Mouse (Mus musculus) Patski (cell line): Measurements from ENCODE around the gene Smndc1. TPM values are rescaled to one million over a fixed set of nuclear protein-coding genes. Genes with fewer than 3 reads are reported as not detected.

Experiments used
- ATAC-seq: fragments of 100-300 bp; one replicate; pipeline ENCODE4 v1.8.0; 2021
- CTCF ChIA-PET: fragments of 350-600 bp; sonication (Branson Sonifier 250); formaldehyde crosslinking; loops from one replicate; lab custom pipeline; 2022; ENCODE audit warnings: inconsistent platforms; lab: Charles Lee
- POLR2A ChIA-PET: fragments of 350-600 bp; sonication (Branson Sonifier 250); formaldehyde crosslinking; loops from one replicate; lab custom pipeline; 2022; ENCODE audit warnings: antibody characterized with exemption, inconsistent platforms; lab: Charles Lee
- DNase-seq: peaks from one replicate; pipeline ENCODE4 v3.0.0-alpha.2; 2011; ENCODE audit warnings: low read depth, low spot score
- H3K27me3 ChIP-seq: fragments of 371-371 bp; one replicate; pipeline ENCODE4 v1.5.1; 2021
- CTCF ChIP-seq: fragments of 100-300 bp; IDR thresholded peaks from one replicate; pipeline ENCODE4 v1.5.1; 2021
- in situ Hi-C: fragments of 300-500 bp; cut with MboI; formaldehyde crosslinking; loops from 3 replicates; pipeline ENCODE4 v1.11.1; 2018; ENCODE audit warnings: low pct_unique_long_range_greater_than_20kb, mixed read lengths
- polyA plus RNA-seq: library from polyadenylated mRNA; unstranded; gene quantifications from one replicate; pipeline ENCODE4 v1.2.3, GENCODE M21; 2021

The Smndc1 gene
- polyA plus RNA-seq, 1 experiment from 2014 or later = 59.3 TPM

DNA sequence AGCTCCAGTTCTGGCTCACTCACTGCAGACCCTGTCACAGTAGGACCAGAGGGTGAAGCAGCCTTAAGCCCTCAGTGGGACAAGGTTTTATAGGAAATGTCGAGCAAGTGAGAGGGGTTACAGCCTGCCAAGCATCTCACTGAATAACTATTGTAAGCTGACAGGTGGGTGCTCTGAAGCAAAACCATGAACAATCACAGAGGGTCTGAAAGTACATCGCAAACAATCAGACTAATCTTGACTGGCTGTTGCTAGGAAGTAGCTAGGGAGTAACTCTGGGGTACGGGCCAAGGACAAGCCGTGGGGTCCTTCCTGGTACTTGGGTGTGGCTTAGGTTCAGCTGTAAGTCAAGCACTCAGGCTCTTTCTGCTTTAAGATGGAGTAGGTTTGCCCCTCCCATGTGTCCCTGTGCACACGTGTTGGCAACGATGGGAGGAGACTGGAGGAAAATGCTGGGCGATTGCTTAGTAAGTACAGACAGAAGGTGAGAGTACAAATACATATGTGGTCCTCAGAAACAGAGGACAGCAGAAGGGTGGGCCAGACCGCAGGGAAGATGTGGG, 2.5 kb upstream of the Smndc1 start:
- ChIA-PET POLR2A (interaction anchor here (1.0 kb wide), 1 partner anchor 19 kb away, joined by 3 read pairs; no protein-coding TSS in a partner anchor), CTCF (interaction anchor here (0.9 to 3.0 kb wide), 4 partner anchors 12 to 207 kb away, joined by 3 to 13 read pairs (median 3); partner anchors contain the start of gene Smc3)
- in situ Hi-C loops = loop anchor here (5.0 to 25.0 kb wide), 3 partner anchors 249 to 544 kb away; partner anchors contain the start of genes Bbip1 and Shoc2
- ATAC-seq = no peak
- H3K27me3 ChIP-seq = no peaks in the 10 kb centered on the region
- DNase-seq = no peak
- no peak for TF ChIP-seq CTCF

DNA sequence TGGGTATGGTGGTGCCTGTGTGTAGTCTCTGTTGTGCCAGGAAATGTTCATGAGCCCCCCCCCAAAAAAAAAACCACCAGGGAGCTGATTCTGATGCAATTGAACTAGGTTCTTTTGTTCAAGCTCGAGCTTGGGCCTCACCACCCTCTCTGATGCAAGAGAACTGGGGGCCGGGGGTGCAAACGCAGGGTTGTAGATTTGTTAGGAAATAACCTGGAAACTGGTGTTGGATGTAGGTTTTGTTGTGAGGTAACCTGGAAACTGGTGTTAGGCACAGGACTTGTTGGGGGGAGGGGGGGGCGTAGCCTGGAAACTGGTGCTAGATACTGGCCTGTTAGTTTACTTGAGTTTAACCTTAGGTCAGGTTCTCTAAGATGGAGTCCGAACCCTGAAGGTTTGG, 1.4 kb upstream of the Smndc1 start:
- DNase-seq (no peak), ATAC-seq (no peak)
- ChIA-PET CTCF (interaction anchor here (1.1 to 1.2 kb wide), 2 partner anchors 136 to 208 kb away, joined by 3 read pairs; partner anchors contain the start of gene Smc3), POLR2A (interaction anchor here (0.7 to 1.1 kb wide), 5 partner anchors 30 to 390 kb away, joined by 3 to 10 read pairs (median 3); no protein-coding TSS in a partner anchor)
- in situ Hi-C loops = loop anchor here (5.0 to 25.0 kb wide), 3 partner anchors 251 to 546 kb away; partner anchors contain the start of genes Bbip1 and Shoc2
- H3K27me3 ChIP-seq = no peaks in the 10 kb centered on the region
- TF ChIP-seq CTCF = no peak

DNA sequence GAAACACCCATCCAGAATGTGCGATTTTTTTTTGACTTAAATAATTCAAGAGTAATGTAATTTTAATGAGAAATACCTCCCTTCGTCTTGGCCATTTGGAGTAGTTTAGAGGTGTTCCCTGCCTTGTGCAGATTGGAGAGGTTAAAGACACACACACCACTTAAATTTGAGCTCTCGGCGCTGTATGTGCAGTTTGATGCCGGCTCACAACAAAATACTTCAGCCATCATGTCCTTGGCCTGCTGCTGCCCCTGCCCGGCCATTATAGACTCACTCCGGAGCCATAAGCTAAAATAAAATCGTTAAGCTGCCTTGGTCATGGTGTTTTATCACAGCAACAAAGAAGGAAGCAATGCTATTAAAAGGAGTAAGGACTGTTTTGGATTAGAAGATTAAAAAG, 1.0 kb upstream of the Smndc1 start:
- no peak for TF ChIP-seq CTCF
- no peak for DNase-seq

DNA sequence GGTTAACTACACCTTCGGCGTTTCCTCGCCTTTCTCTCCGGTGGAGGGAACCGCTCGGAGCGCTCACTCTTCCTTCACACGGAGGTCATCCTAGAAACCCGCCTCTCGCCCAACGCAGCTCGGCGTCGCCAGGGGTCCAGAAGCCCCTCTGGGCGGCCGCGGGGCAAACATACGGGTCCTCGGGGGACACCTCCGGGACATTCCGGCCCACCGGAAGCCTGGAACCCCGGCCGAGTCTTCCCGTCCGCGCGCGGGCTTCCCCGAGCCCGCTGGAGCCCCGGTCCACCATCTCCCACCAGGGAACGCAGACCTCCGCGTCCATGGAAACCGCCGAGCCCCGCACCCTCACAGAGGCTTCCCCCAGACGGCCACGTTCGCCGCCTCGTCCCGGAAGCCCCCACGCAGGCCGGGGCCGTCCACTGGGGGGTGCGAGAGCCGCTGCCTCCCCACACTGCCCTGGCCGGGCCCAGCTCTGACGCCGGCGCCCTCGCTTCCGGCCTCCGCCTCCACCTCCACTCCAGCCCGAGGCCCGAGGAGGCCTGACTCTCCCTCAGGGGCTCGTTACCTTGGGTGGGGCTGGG, 437 bp downstream of the Smndc1 start:
- POLR2A ChIA-PET = interaction anchor here (0.9 kb wide), 1 partner anchor 9 kb away, joined by 4 read pairs; no protein-coding TSS in a partner anchor
- CTCF ChIA-PET = no interaction called here
- in situ Hi-C loops = loop anchor here (5.0 to 25.0 kb wide), 3 partner anchors 252 to 547 kb away; partner anchors contain the start of genes Bbip1 and Shoc2
- no peaks in the 10 kb centered on the region for H3K27me3 ChIP-seq
- ATAC-seq = peak; percentile 65
- DNase-seq = no peak
- peak; percentile 33 for TF ChIP-seq CTCF

More for the DNA sequence above, 1.0 kb upstream of the Smndc1 start:
- no peaks in the 10 kb centered on the region for H3K27me3 ChIP-seq
- in situ Hi-C loops = loop anchor here (5.0 to 25.0 kb wide), 3 partner anchors 251 to 546 kb away; partner anchors contain the start of genes Bbip1 and Shoc2
- CTCF ChIA-PET = interaction anchor here (1.1 kb wide), 1 partner anchor 208 kb away, joined by 3 read pairs; the partner anchor contains the start of gene Smc3
- POLR2A ChIA-PET = interaction anchor here (0.7 to 1.1 kb wide), 5 partner anchors 30 to 389 kb away, joined by 3 to 10 read pairs (median 3); no protein-coding TSS in a partner anchor
- ATAC-seq = no peak

DNA sequence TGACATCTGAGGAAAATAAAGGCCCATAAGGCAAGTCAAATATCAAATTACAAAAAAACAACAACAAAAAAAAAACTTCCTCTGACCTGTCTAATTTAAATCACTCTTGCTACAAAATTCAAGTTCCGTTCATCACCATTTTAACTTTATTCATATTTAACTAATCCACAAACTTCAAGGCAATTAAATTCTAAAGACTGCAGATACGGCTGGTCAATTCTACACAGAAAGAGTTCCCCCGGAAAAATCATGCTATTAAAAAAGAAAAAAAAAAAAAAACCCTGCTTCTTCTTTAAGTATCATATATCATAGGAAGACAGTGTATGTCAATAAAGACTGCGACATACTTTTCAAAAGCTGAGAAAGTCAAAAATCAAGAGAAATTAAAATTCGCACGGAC, 961 bp downstream of the Smndc1 start:
- H3K27me3 ChIP-seq = no peaks in the 10 kb centered on the region
- no peak for TF ChIP-seq CTCF
- in situ Hi-C loops = loop anchor here (25.0 kb wide), 2 partner anchors 373 to 548 kb away; partner anchors contain the start of genes Bbip1 and Shoc2
- no peak for ATAC-seq
- CTCF ChIA-PET = interaction anchor here (1.1 to 1.2 kb wide), 2 partner anchors 12 to 67 kb away, joined by 4 to 5 read pairs; no protein-coding TSS in a partner anchor
- DNase-seq = no peak
- POLR2A ChIA-PET = interaction anchor here (0.9 kb wide), 1 partner anchor 9 kb away, joined by 4 read pairs; no protein-coding TSS in a partner anchor

DNA sequence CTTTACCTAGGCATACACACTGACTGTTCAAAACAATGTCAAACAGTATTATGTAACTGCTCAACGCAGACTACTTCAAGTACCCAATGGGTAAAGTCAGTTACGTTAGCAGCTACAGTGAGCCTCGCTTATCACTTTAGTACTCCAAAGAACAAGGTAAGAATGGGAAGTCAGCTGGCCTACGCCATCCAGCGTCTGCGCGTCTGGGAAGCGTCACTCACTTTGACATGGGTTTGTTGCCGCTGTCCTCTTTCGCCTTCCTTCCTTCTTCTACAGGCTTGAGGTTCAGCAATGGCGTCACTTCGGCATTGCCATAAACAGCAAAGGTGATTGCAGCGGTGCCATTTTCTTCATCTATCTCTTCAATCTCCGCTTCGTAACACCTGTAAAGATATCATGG, 7.0 kb downstream of the Smndc1 start:
- no peak for DNase-seq
- no peak for ATAC-seq
- in situ Hi-C loops = loop anchor here (25.0 kb wide), 2 partner anchors 379 to 554 kb away; partner anchors contain the start of genes Bbip1 and Shoc2
- ChIA-PET CTCF (interaction anchor here (1.0 kb wide), 1 partner anchor 11 kb away, joined by 3 read pairs; no protein-coding TSS in a partner anchor), POLR2A (interaction anchor here (0.7 kb wide), 1 partner anchor 186 kb away, joined by 4 read pairs; no protein-coding TSS in a partner anchor)
- TF ChIP-seq CTCF = no peak
- no peaks in the 10 kb centered on the region for H3K27me3 ChIP-seq

DNA sequence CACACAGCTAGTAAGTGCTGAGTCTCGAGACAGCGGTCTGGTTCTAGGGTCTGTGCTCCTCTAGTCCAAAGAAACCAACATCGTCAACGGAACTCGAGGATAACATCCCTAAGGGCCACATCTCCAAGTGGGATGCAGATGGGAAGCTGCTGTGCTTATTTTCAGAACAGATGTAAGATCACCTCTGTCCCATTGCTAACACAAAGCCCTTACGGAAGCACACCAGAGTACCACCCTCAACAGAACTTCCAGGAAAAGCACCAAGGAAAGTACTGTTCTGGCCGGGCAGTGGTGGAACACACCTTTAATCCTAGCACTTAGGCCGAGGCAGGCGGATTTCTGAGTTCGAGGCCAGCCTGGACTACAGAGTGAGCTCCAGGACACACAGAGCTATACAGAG, 12.0 kb downstream of the Smndc1 start:
- POLR2A ChIA-PET = interaction anchor here (0.6 kb wide), 1 partner anchor 68 kb away, joined by 5 read pairs; the partner anchor contains the start of gene Mxi1
- DNase-seq = no peak
- TF ChIP-seq CTCF = no peak
- in situ Hi-C loops = loop anchor here (25.0 kb wide), 2 partner anchors 384 to 559 kb away; partner anchors contain the start of genes Bbip1 and Shoc2
- no peaks in the 10 kb centered on the region for H3K27me3 ChIP-seq
- CTCF ChIA-PET = interaction anchor here (1.0 to 2.2 kb wide), 4 partner anchors 8 to 131 kb away, joined by 3 to 6 read pairs (median 4); no protein-coding TSS in a partner anchor
- no peak for ATAC-seq

DNA sequence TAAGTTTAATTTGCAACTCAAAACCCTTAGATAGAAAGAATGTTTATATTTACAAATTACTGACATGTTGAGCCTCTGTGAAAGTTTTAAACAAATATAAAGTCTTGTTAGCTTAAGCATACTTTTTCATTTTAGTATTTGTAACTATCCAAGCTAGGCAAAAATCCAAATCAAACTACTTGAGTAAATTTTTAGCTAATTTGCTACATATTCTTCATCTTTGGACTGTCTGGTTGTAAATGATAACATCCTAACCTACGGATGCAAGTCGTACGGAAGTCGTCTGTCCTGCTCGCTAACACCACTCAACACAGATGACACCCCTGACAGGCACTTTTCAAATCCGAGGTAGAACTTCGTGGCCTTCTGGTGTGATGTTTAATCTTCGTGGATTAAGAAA, 12.7 kb downstream of the Smndc1 start:
- ChIA-PET CTCF (interaction anchor here (1.0 to 2.2 kb wide), 4 partner anchors 9 to 130 kb away, joined by 3 to 6 read pairs (median 4); no protein-coding TSS in a partner anchor), POLR2A (interaction anchor here (1.4 kb wide), 1 partner anchor 52 kb away, joined by 3 read pairs; no protein-coding TSS in a partner anchor)
- H3K27me3 ChIP-seq = no peaks in the 10 kb centered on the region
- no peak for ATAC-seq
- no peak for TF ChIP-seq CTCF
- no peak for DNase-seq
- in situ Hi-C loops = loop anchor here (25.0 kb wide), 2 partner anchors 385 to 560 kb away; partner anchors contain the start of genes Bbip1 and Shoc2

DNA sequence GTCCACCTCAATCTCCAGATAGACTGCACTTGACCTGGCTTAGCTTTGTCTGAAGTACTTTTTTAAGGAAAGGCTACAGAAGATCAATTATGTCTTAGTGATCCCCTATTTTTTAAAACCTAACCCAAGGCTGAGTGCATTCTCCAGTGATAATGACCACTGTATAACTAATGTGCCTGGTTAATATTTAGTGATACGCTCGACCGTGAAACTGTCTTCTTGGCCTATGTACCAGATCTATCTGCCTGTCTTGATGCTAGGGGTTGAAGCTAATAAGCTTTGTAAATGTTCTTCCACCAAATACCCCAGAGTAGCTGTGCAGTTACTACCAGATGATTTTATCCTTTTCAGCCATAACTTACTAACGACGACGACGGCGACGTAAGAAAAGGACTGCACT, 14.6 kb downstream of the Smndc1 start:
- in situ Hi-C loops = loop anchor here (25.0 kb wide), 2 partner anchors 386 to 561 kb away; partner anchors contain the start of genes Bbip1 and Shoc2
- ATAC-seq (peak; percentile 58), DNase-seq (no peak)
- ChIA-PET POLR2A (interaction anchor here (0.9 to 1.1 kb wide), 2 partner anchors 10 to 37 kb away, joined by 3 read pairs; no protein-coding TSS in a partner anchor), CTCF (interaction anchor here (1.0 kb wide), 3 partner anchors 36 to 128 kb away, joined by 3 read pairs; no protein-coding TSS in a partner anchor)
- no peaks in the 10 kb centered on the region for H3K27me3 ChIP-seq
- TF ChIP-seq CTCF = no peak
